Mouse (Mus musculus) layer of hippocampus, postnatal 36 days (tissue): Measurements from ENCODE around the gene Dut. TPM values are rescaled to one million over a fixed set of nuclear protein-coding genes. Genes with fewer than 3 reads are reported as not detected.
A peak's percentile ranks its signal among the peaks of the same experiment; 100 is the strongest.
"Not testable (repeated sequence)": the region's sequence is repeated elsewhere in the genome, so short reads cannot be mapped to it uniquely, and the experiment has no call there.

Experiments
- DNase-seq, 2 experiments: peaks; one replicate each; pipeline ENCODE4 v3.0.0; 2022
- total RNA-seq, 2 experiments: library from RNA; stranded (reverse); gene quantifications; 2 replicates each; pipeline ENCODE4 v1.2.3; 2021

Gene Dut
- total RNA-seq, 2 experiments from 2014 or later, result 28.8 to 32.2 TPM

DNA sequence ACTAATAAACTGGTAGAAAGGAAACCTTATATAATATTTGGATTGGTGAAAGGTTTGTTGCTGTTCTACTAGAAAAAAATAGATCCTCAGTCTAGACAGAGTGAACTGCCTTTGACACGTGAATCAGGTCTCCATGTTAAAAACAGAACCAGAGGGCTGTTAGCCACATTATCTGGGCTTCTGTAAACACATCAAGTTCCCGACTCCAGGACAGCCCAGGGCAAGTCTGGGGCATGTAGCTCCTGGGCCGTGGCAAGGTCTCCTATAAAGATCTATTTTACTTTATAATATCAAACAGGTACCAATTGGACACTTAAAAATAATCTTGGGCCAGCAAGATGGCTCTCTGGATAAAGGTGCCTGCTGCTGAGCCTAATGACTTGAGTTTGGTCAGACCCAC is 8.9 kb downstream of the Dut start:
- no peak for DNase-seq

DNA sequence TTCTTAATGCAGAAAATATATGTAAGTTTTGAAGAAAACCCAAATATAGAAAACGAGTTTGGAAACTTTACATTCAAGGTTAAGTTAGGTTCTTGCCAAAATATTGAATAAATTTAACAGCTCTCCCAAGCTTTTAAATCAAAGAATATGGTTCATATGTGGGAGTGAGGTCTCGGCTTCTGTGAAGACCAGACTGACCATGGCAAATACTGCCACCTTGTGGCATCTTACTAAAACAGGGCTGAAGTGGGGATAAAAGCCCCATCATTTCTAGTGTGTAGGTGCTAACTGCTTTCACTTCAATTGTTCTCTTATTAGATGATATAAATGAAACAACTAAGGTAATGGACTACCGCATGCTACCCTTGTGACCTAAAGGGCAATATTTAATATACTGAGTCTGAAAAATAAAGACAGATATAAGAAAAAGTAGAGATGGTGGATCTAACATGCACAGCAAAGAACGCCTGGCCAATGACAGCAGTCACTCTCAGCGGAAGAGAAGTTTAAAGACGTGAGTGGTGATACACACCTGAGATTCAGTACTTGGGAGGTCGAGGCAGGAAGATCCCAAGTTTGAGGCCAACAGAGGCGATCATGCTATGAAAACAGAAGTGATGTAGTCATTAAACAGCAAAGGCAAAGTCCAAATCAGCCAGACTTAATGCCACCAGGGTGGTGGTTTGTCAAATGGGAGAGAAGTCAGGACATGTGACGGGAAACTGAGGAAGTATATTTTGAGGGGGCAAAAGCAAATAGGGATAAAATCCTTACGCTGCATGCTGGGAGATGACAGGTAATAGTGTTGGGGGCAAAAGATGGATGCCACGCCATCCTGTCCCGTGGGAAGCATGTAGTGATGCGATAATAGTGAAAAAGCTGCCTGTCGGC is 12.5 kb downstream of the Dut start:
- no peak for DNase-seq

DNA sequence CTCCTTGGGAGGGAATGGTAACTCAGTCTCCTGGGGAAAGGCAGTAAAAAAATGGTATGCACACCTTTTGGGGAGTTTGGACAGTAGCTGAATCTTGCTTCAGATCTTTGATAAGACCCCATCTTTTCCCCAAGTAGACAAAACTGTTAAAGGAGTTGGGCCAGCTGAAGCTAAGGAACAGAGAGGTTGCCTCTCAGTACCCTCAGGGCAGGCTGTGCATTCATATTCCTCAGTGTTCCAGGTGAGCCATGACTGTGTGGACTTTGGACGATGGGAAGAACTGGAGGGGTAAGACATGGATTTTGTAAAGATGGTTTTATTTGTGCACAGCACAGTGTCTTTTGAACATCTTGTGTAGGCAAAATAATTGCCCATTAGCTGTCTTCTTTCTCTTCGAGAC is 13.3 kb downstream of the Dut start:
- DNase-seq, result no peak

- no peak for DNase-seq
Measured at GRCm38 (mm10) chr2:125263056-125263455, 16.1 kb downstream of the Dut start.

DNA sequence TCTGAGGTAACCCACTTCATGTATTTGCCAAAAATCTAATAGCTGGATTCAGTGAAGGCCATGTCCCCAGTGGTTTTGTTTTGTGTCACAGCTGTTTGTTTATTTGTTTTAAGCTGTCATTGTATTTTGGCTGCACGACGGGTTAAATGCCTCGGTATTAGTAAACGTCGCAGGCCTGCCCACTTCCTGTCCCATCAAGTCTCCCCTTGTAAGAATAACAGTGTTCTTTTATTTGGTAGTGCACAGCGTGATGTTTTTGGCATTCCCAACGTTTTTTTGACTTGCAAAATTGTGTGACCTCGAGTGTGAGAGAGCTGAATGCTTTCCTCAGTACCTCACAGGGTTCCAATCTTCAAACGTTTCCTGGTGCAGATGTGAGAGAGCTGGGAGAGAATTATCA is 16.8 kb downstream of the Dut start:
- no peak for DNase-seq

GRCm38 (mm10) chr2:125268876-125269275 is 21.9 kb downstream of the Dut start:
- DNase-seq, result no peak

GRCm38 (mm10) chr2:125275617-125276016 is 28.6 kb downstream of the Dut start:
- no peak for DNase-seq

DNA sequence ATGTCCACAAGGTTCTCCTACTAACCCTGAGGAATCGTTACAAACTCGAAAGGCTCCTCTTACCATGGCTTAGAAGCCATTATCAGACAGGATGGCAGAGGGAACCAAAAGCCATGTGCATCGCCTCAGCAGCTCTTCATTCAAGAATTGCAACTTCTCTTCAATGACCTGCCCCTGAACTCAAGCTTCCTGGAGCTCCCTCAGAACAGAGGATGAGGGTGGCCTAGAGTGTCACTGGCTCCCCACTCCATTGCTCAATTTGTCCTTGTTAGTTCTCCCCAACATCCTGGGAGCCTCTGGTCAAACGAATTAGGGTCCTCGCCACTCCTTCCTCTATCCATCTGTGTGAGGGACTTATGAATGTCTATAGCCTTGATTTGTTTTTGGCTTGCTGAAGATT is 29.7 kb downstream of the Dut start:
- no peak for DNase-seq

DNA sequence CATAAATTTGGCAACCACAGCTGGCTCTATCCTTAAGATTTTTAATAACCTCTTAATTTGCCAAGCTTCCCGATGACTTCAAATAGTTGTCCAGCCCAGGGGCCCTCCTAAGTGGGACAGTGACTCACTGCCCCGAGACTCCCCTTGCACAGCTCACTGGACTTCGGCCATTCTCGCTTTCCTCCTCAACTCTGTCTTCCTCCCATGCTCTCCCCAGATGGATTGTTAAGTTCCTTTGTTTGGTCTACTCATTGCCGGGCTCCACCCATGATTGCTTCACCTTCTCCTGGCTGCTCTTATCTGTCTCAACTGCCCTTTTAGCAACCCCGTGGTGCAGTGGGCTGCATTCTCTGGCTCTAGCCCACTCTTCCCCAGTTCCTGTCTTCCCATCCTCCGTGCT is 31.5 kb downstream of the Dut start:
- DNase-seq, result no peak

DNA sequence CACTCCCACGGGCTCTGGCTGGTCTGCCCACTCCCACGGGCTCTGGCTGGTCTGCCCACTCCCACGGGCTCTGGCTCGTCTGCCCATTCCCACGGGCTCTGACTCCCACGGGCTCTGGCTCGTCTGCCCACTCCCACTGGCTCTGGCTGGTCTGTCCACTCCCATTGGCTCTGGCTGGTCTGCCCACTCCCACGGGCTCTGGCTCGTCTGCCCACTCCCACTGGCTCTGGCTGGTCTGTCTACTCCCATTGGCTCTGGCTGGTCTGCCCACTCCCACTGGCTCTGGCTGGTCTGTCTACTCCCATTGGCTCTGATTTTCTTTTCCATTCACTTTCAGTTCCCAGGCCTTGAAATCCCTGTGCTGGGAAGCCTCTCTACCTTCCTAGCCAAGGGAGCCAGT is 33.0 kb downstream of the Dut start:
- not testable (repeated sequence) for DNase-seq

DNA sequence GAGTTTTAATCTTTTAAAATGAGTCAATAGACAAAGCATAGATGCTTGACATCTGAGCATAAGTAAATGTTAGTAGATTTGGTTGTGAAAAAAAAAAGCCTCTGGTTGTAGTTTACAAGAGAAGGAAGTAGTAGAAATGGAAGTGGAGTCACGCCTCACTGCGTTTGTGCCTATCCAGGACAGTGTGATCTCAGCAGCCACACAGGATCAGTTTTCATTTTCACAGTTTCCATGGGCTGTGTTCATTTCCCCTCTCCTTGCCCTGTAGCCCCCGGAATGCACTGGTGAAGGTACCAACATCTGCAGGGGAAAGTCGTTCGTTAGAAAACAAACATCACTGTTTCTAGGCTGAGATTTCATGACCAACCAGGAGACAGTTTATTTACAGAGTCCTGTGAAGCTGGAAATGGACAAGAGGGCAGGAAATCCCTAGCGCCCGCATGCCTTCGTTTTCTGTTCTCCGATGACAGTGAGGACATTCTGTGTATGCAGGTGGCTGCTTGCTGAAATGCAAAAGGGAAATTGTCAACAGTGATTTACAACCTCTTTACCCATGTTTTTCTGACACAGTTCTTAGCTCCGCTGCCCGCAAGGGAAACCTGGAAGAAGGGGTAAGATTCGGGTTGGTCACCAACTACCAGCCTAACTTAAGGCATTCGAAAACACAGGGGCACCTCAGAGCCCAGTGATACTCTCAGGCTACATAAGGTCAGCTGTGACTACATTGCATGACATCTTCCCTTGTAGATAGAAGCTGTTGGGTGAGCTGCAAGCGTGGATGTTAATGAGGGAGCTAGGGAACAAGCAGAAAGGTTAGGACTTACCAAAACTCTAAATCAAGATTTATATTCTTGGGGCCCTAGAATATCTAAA is 35.6 kb downstream of the Dut start:
- no peak for DNase-seq

DNA sequence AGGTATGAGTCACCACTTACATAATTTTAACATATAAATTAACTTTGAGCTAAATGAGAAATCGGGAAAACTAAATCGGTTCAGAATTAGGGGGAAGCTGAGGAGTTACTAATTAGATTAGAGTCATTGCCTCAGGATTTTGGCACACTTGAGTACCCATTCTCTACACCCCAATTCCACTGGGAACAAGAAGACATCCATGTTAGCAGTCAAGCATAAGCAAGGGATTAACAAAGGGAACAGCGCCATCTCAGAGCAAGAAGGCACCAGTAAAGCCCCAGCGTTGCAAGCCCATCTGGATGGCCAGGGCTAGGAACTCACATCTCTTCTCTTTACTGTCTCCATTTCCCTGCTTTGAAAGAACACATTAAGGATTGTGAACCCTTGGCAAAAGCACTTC is 38.8 kb downstream of the Dut start:
- DNase-seq, result no peak

- no peak for DNase-seq
Measured at GRCm38 (mm10) chr2:125290197-125290965, 43.4 kb downstream of the Dut start.

DNA sequence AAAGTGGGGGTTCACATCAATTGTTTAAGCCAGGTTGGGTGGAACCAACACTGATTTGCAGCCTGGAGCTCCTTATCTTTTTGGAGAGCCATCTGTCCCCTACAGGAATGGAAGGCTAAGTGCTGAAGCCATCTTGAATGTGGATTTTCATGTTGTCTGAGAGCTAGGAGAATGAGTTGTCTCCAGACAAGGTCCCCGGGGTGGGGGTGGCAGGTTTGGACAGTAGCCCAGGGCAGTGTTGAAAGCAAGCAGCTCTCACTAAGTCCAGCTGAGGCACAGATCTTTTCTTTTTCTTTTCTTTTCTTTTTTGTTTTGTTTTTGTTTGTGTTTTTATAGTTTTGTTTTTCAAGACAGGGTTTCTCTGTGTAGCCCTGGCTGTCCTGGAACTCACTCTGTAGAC is 44.1 kb downstream of the Dut start:
- no peak for DNase-seq

GRCm38 (mm10) chr2:125292616-125293015 is 45.6 kb downstream of the Dut start:
- no peak for DNase-seq

DNA sequence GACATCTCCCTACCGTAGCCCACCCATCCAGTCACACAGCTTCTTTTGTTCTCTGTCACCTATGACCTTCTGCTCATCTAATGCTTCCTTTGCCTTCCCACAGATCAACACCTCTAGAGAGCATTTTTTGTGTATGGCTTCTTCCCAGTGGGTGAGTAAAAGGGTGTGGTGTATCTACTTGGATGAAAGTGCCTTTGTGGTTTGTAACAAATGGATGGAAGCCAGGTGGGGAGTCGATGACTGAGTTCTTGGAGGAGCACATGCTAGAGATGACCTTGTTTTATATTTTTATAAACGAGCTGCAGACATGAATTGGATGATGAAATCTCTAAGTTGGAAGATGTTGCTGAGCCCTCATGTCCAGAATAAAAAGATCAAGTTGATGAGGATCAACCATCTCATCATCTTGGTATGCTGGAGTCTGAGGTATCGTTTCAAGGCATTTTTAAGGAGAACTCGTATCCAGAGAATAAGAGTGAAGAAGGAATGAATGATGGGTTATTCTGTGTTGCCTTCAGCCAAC is 47.0 kb downstream of the Dut start:
- DNase-seq, result no peak

- DNase-seq, result no peak
Measured at GRCm38 (mm10) chr2:125295526-125295925, 48.5 kb downstream of the Dut start.

DNA sequence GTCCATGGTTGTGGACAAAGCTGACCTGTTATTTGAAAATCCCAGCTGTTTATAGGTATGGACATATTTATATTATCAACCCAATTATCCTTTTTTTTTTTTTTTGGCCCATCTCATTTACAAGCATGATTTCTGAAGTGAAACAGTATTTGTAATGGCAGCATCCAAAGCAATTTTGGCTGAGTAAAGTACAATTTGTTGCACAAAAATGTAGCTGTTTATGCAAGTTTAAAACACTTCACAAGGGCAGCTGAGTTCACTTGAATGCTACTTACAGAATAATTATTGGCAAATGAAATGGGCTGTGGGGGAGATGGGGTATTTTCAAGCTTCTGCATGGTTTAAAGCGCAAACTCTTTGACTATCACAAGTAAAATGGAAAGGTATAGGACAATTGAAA is 51.9 kb downstream of the Dut start:
- no peak for DNase-seq

DNA sequence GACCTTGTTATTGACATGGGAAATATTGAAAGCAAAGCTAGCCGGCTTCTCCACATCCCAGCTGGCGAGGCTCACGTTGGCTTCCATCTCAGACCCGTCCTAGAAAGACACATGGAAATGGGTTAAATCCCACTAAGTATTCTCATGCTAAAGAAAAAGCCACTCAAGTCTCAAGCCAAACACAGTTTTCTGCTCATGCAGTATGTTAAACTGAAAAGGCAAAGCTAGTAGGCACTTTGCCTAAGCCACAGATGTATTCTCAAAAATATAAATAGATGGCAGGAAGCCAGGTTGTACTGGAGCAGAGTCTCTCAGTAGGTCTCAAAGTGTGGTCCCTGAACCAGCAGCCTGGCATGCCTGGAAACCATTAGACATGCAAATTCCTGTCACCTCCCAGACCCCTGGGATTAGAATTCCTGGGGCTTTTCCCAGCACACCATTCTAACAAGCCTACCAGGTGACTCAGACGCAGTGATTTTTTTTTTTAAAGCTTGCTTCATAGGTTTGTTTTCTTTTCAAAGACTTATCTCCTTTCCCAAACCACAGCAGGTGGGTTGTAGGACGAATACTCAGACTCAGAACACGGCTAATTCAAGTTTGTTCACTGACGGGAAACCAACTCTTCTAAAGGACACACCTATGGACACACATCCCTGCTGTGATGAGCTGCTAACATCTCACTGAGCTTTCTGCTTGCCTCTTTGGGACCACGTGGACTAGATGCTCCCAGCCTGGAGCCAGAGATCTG is 55.1 kb downstream of the Dut start:
- DNase-seq, result no peak

DNA sequence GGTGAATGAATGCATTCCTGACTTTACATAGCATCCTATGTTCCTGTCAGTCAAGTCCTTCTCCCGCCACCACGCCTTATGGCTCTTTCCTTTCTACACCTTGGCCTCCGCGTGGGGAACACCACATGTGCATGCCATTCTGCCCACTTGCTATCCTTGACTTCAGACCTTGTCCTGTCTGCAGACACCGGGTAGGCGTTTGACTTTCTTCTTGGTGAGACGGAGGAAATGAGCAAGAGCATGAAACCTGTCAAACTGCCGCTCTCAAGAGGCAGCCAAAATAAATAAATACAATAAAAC is 55.6 kb downstream of the Dut start:
- DNase-seq, result peak in 1 of 2 experiments; percentile 7

DNA sequence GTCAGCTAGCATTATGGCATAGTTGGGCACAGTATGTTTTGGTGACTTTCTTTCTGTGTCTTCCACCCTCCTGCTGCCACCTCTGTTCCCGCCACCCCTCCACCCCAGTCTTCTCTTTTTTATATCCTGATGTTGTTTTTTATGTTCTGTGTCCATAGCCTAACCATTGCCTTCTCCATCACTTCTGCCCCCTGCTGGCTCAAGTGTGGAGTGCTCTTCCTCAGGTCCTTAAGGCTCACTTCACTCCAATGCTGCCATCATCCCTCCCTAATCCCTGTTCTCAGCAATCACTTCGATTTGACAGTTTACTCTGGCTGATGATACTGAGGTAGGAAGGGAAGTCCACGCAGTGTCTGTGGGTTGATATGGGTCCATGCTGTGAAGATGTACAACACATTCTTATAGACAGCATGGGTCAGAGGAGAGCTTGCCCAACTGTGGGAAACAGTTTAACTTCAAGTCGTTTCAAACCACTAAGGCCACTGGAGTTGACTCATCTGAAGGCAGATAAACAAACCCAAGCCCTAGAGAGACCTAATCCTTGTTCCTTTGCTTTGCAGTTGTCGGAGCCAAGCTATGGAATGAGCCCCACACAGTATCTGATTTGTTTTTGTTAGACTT is 56.9 kb downstream of the Dut start:
- no peak for DNase-seq

- no peak for DNase-seq
Measured at GRCm38 (mm10) chr2:125304746-125305145, 57.8 kb downstream of the Dut start.
